Mouse (Mus musculus) cerebellum, adult 2 months (tissue): ENCODE results near the gene Cdk5r1. TPM values are rescaled to one million over a fixed set of nuclear protein-coding genes. Genes with fewer than 3 reads are reported as not detected.

Experiments
- DNase-seq, 2 experiments: peaks; one replicate each; pipeline ENCODE4 v3.0.0; 2021
- H3K27ac ChIP-seq: fragments of 200-500 bp; 2 replicates; pipeline ENCODE4 v1.5.1; 2012; ENCODE audit warnings: low read length, control low read depth, inconsistent platforms; ENCODE audit not compliant: insufficient read depth
- H3K27me3 ChIP-seq: fragments of 200-500 bp; 2 replicates; pipeline ENCODE4 v1.6.1; 2012; ENCODE audit warnings: inconsistent platforms, mild to moderate bottlenecking, low read length, moderate library complexity; ENCODE audit not compliant: control insufficient read depth, insufficient read depth
- H3K4me1 ChIP-seq: fragments of 200-500 bp; 2 replicates; pipeline ENCODE4 v1.6.1; 2011; ENCODE audit warnings: low read length; ENCODE audit not compliant: control insufficient read depth, insufficient read depth
- H3K4me3 ChIP-seq: fragments of 200-500 bp; replicated peaks from 2 replicates; pipeline ENCODE3; 2011; ENCODE audit warnings: mild to moderate bottlenecking, low read depth, low read length, control low read depth; ENCODE audit not compliant: insufficient read depth
- CTCF ChIP-seq: fragments of 200-500 bp; IDR thresholded peaks from 2 replicates; pipeline ENCODE4 v1.5.1; 2011; ENCODE audit warnings: low read depth, mild to moderate bottlenecking, control low read depth, low read length, moderate library complexity, borderline replicate concordance; ENCODE audit not compliant: insufficient read depth
- POLR2A ChIP-seq: fragments of 200-500 bp; IDR thresholded peaks from 2 replicates; pipeline ENCODE4 v1.6.1; 2011; ENCODE audit warnings: low read length, control low read depth, borderline replicate concordance; ENCODE audit not compliant: insufficient read depth
- WGBS: fragments of 180-500 bp; shearing (Covaris S2); methylation state at CpG from one replicate; pipeline ENCODE4 v1.1.7; 2018; 5-methylcytosine and 5-hydroxymethylcytosine counted together
- polyA plus RNA-seq: library from polyadenylated mRNA; depleted of rRNA; stranded (reverse); fragments of >200 nt; gene quantifications from 2 replicates; pipeline ENCODE4 v1.2.3, GENCODE M21; 2012; rRNA removed

Gene Cdk5r1
- polyA plus RNA-seq, 1 experiment: 86.7 TPM

GRCm38 (mm10) chr11:80522852-80523251, 46.0 kb downstream of the Cdk5r1 start:
- no peaks in the 10 kb centered on the region for H3K27me3 ChIP-seq
- H3K27ac ChIP-seq: no peak overlapping the region
- H3K4me3 ChIP-seq: no peak overlapping the region
- peak in 1 of 2 experiments; percentile 21 for DNase-seq
- TF ChIP-seq CTCF: no peak
- no peak for TF ChIP-seq POLR2A
- WGBS: 11% methylated on average over 2 of the region's 2 CpGs
- H3K4me1 ChIP-seq: peaks cover 8% of the 10 kb centered on the region

- no peak for TF ChIP-seq POLR2A
- DNase-seq: no peak
- Histone ChIP-seq H3K27me3 (no peaks in the 10 kb centered on the region), H3K4me3 (no peak overlapping the region), H3K4me1 (peaks cover 7% of the 10 kb centered on the region), H3K27ac (no peak overlapping the region)
- WGBS: 70% methylated on average over 4 of the region's 4 CpGs
Observed at GRCm38 (mm10) chr11:80523410-80523809, 46.6 kb downstream of the Cdk5r1 start.

GRCm38 (mm10) chr11:80524213-80524612, 47.4 kb downstream of the Cdk5r1 start:
- Histone ChIP-seq H3K4me1 (peaks cover 3% of the 10 kb centered on the region; the same call in 1 of the 2 replicates), H3K27me3 (no peaks in the 10 kb centered on the region), H3K27ac (no peak overlapping the region), H3K4me3 (no peak overlapping the region)
- TF ChIP-seq POLR2A: no peak
- TF ChIP-seq CTCF: no peak
- 93% methylated on average over 5 of the region's 5 CpGs for WGBS
- DNase-seq: no peak

GRCm38 (mm10) chr11:80527697-80528096, 50.9 kb downstream of the Cdk5r1 start:
- TF ChIP-seq POLR2A: no peak
- TF ChIP-seq CTCF: peak; percentile 8; the same call in 1 of the 2 replicates
- H3K27me3 ChIP-seq: no peaks in the 10 kb centered on the region
- H3K4me3 ChIP-seq: no peak overlapping the region
- peaks cover 3% of the 10 kb centered on the region; the same call in 1 of the 2 replicates for H3K4me1 ChIP-seq
- H3K27ac ChIP-seq: no peak overlapping the region
- DNase-seq: no peak

- Histone ChIP-seq H3K27ac (no peak overlapping the region), H3K4me3 (no peak overlapping the region), H3K4me1 (no peaks in the 10 kb centered on the region; the same call in none of the 2 replicates), H3K27me3 (no peaks in the 10 kb centered on the region)
- no peak for DNase-seq
- WGBS: 36% methylated on average over 8 of the region's 8 CpGs
- TF ChIP-seq CTCF: no peak
Observed at GRCm38 (mm10) chr11:80529149-80529548, 52.3 kb downstream of the Cdk5r1 start.

Other genes with a start within 250 kb of the Cdk5r1 start
- 9.6 and 12.6 TPM in 2 replicates for gene Rhbdl3, start 176.1 kb upstream of the Cdk5r1 start, polyA plus RNA-seq
- 33.5 and 34.4 TPM in 2 replicates for gene 5730455P16Rik, start 99.0 kb upstream of the Cdk5r1 start, polyA plus RNA-seq
- 142 and 149 TPM in 2 replicates for gene Zfp207, start 93.7 kb upstream of the Cdk5r1 start, polyA plus RNA-seq
- 73.1 and 74.9 TPM in 2 replicates for gene Psmd11, start 48.4 kb upstream of the Cdk5r1 start, polyA plus RNA-seq